Mouse (Mus musculus): Measurements from ENCODE around the gene Mpp2. TPM values are rescaled to one million over a fixed set of nuclear protein-coding genes. Genes with fewer than 3 reads are reported as not detected.

The Mpp2 gene
- polyA plus RNA-seq, 1 experiment from 2014 or later = 26.5 TPM

DNA sequence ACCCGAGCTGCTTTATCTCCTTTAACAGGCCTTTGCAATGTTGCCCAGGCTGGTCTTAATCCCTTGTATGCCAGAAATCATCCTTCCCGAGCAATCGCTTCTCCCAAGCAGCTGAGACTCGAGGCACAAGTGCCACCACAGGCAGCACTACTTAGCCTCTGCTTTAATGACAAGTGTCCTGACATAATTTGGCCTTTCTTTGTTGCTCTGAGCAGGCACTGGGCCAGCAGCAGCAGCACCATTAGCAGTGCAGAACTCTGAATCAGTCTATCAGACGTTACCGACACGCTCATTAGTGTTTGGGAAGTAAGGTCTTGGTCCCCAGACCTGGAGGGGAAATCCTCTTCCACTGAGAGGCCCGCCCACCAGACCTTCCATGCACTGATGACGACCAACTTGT is 68.6 kb downstream of the Mpp2 start:
- no peaks in the 10 kb centered on the region for H3K9me3 ChIP-seq
- no peak overlapping the region for H3K9ac ChIP-seq
- H3K4me2 ChIP-seq = no peak overlapping the region
- H3K27me3 ChIP-seq = no peaks in the 10 kb centered on the region
- no peak overlapping the region for H3K4me3 ChIP-seq
- peaks cover 33% of the 10 kb centered on the region for H3K4me1 ChIP-seq (replicated peaks)
- no peak for ATAC-seq (ENCODE audit: low read depth)
- WGBS = 64% methylated on average over 9 of the region's 9 CpGs
- peaks cover 66% of the 10 kb centered on the region for H3K36me3 ChIP-seq
- no peak overlapping the region for H3K27ac ChIP-seq (replicated peaks)

DNA sequence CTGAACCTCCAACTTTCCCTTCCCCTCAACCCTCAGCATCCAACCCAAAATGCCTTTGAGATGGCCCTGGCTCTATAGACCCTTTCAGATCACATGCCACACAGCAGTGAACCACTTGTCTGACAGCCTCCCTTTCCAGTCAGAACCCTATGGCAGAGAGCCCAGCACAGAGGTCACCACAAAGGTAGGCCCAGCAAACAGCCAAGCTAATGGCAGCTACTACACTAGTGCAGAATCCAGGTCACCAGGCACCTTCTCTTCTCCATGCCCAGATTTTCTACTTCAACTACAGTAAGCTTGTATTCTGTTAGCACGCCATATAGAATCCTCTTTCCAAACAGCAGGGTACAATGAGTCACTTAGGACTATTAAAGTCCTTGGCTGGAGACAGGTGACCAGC is 72.2 kb downstream of the Mpp2 start:
- no peak for ATAC-seq (ENCODE audit: low read depth)
- Histone ChIP-seq H3K4me3 (no peak overlapping the region), H3K36me3 (peaks cover 76% of the 10 kb centered on the region), H3K9ac (no peak overlapping the region), H3K4me1 (replicated peaks) (peaks cover 16% of the 10 kb centered on the region), H3K27ac (replicated peaks) (no peak overlapping the region), H3K4me2 (no peak overlapping the region), H3K9me3 (no peaks in the 10 kb centered on the region), H3K27me3 (no peaks in the 10 kb centered on the region)
- 97% methylated on average over 1 of the region's 1 CpGs for WGBS

DNA sequence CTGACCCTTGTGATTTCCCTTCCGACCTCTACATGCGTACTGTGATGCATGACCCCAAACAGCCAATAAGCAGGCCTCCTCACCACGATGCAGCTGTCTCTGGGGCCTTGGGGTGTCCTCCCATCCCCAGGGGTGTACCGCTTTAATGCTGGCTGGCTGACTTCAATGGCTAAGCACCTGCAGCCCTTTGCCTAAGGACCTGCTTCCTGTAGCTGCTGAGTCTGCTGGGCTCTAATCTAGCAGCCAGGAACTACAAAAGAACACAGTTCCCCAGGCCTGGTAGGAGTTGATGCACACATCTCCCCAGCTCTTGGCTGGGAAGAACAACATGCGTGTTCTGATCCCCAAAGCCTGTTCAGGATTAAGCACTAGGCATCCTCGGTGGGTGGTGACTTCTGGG is 72.8 kb downstream of the Mpp2 start:
- Histone ChIP-seq H3K27ac (replicated peaks) (no peak overlapping the region), H3K4me2 (no peak overlapping the region), H3K4me1 (replicated peaks) (peaks cover 22% of the 10 kb centered on the region), H3K4me3 (no peak overlapping the region), H3K36me3 (peaks cover 83% of the 10 kb centered on the region), H3K9me3 (no peaks in the 10 kb centered on the region), H3K27me3 (no peaks in the 10 kb centered on the region), H3K9ac (no peak overlapping the region)
- 54% methylated on average over 6 of the region's 6 CpGs for WGBS
- no peak for ATAC-seq (ENCODE audit: low read depth)

DNA sequence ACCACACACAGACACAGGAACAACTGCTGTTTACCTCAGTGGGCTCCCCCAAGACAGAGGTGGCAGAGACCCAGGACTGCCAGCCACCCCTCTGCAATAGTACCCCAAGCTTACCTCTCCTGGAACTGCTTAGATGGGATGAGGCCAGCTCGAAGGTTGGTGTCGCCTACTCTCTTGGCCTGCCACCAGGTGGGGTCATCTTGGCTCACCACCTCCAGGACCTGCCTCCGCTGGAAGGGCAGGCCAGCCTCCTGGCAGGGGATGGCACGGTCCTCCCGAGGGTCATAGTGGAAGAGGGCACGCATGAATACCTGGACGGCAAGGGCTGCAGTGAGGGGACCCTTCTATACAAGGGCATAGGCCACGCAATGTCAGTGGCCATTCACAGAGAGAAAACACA is 75.1 kb downstream of the Mpp2 start:
- no peak for ATAC-seq (ENCODE audit: low read depth)
- H3K9me3 ChIP-seq = no peaks in the 10 kb centered on the region
- 85% methylated on average over 8 of the region's 8 CpGs for WGBS
- H3K27ac ChIP-seq (replicated peaks) = no peak overlapping the region
- H3K27me3 ChIP-seq = no peaks in the 10 kb centered on the region
- H3K4me3 ChIP-seq = no peak overlapping the region
- H3K4me1 ChIP-seq (replicated peaks) = peaks cover 34% of the 10 kb centered on the region
- H3K36me3 ChIP-seq = peaks cover 91% of the 10 kb centered on the region
- H3K9ac ChIP-seq = no peak overlapping the region
- no peak overlapping the region for H3K4me2 ChIP-seq

DNA sequence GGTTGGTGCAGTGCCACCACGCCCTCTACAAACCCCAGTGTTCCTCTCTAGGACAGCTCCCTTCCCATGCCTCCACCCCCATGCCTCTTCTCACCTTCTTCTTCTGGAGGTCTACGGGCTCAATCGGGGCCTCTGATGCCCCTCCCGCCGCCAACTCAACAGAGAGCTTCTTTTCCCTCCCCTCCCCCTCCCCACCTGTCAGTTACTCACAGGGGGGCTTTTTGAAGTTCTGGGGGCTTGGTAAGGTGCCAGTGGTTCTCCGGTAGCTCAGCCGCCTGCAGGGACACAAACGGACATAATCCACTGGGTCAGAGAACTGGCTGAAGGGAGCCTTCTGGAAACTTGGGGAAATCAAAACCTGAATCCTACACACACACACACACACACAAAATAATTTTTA is 76.8 kb downstream of the Mpp2 start:
- Histone ChIP-seq H3K9ac (no peak overlapping the region), H3K9me3 (no peaks in the 10 kb centered on the region), H3K36me3 (peaks cover 90% of the 10 kb centered on the region), H3K4me2 (no peak overlapping the region), H3K27me3 (no peaks in the 10 kb centered on the region), H3K4me1 (replicated peaks) (peaks cover 34% of the 10 kb centered on the region), H3K4me3 (no peak overlapping the region), H3K27ac (replicated peaks) (no peak overlapping the region)
- no peak for ATAC-seq (ENCODE audit: low read depth)
- 86% methylated on average over 8 of the region's 8 CpGs for WGBS

DNA sequence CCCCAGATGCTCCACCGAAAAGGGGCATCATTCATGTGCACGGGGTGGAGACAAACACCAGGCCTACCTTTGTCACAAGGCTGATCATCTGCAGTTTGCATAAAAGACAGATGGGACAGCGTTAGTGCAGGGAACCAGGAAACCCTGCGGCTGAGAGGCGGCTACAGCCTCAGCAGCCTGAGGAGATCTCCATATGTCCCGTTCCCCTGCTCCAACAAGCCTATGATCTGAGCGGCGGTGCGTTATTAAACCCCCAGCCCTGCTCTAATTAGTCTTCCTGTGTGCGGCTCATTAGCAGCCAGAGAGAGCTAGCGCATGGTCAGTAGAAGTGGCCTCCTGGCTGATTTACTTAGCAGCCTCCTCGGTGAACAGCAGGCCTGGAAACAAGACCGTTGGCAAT is 78.2 kb downstream of the Mpp2 start:
- Histone ChIP-seq H3K4me3 (no peak overlapping the region), H3K27ac (replicated peaks) (peak overlapping the region; percentile 86), H3K4me2 (no peak overlapping the region), H3K36me3 (peaks cover 94% of the 10 kb centered on the region), H3K9me3 (no peaks in the 10 kb centered on the region), H3K4me1 (replicated peaks) (peaks cover 20% of the 10 kb centered on the region), H3K27me3 (no peaks in the 10 kb centered on the region), H3K9ac (0 out of 2 replicates have a peak overlapping the region, but pooled peaks have one; percentile 34)
- 35% methylated on average over 13 of the region's 13 CpGs for WGBS
- ATAC-seq (ENCODE audit: low read depth) = peak; percentile 68

DNA sequence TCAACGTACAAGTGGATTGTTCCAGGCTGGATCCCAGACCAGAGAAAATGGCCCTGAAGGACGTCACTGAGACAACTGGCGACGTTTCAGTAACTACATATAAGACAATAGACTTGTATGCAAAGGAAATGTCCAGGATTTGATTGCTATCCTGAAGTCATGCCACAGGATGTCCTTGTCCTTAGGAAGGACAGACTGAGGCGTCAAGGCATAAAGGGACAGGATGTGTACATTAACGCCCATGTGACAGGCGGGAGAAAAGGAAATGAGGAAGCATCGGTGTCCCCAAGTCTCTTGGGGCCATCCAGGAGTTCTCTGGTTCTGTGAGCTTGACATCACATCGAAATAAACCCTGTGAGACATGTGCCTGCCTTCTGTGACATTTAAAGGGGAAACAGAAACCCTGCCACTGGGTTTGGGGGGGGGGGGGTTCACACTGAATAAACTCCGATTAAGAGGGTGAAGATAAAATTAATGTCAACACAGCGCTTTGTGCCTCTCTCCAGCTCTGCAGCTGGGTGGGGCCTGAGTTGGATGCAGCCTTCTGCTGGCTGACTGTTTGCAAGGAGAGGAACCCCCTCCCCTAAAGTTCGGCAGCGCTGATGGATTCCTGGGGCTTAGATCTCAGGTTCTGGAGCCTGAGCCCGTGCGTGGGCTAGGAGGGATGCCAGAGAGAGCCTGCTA is 79.2 kb downstream of the Mpp2 start:
- Histone ChIP-seq H3K27ac (replicated peaks) (peak overlapping the region; percentile 86), H3K4me1 (replicated peaks) (peaks cover 18% of the 10 kb centered on the region), H3K27me3 (no peaks in the 10 kb centered on the region), H3K9ac (no peak overlapping the region), H3K4me2 (no peak overlapping the region), H3K4me3 (no peak overlapping the region), H3K9me3 (no peaks in the 10 kb centered on the region), H3K36me3 (peaks cover 95% of the 10 kb centered on the region)
- 85% methylated on average over 15 of the region's 15 CpGs for WGBS
- ATAC-seq (ENCODE audit: low read depth) = no peak

DNA sequence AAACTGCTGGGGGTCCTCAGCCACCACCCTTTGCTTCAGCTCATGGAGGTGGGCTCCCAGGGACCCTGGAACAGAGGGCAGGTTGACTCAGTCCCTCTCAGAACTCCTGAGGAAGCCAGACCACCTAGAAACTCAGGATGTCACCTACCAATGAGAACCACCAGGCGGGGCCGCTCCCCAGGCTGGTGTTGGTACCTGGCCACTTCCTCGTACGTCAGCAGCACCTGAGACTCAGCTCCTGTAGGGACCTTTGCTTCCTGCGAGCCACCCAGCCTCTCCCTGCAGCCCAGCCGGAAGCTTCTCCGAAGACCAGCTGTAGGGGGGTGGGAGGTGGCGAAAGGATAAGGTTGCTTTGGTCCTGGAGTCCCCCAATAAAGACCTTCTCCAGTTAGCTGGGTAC is 79.9 kb downstream of the Mpp2 start:
- Histone ChIP-seq H3K4me2 (no peak overlapping the region), H3K27ac (replicated peaks) (no peak overlapping the region), H3K9ac (no peak overlapping the region), H3K27me3 (no peaks in the 10 kb centered on the region), H3K4me3 (no peak overlapping the region), H3K9me3 (no peaks in the 10 kb centered on the region), H3K36me3 (peaks cover 97% of the 10 kb centered on the region), H3K4me1 (replicated peaks) (peaks cover 18% of the 10 kb centered on the region)
- no peak for ATAC-seq (ENCODE audit: low read depth)
- 90% methylated on average over 8 of the region's 8 CpGs for WGBS

Other genes with a start within 250 kb of the Mpp2 start
- 1.4 and 2.5 TPM in 2 replicates for gene Meox1, start 194.1 kb downstream of the Mpp2 start, polyA plus RNA-seq (2015; fragmentation: Nextera tagmentation; extraction: Ambion mirVana)
- 0.08 and 0.14 TPM in 2 replicates for gene Sost, start 121.5 kb downstream of the Mpp2 start, polyA plus RNA-seq (2015; fragmentation: Nextera tagmentation; extraction: Ambion mirVana)
- not detected in 2 replicates for gene Cfap97d1, start 104.2 kb downstream of the Mpp2 start, polyA plus RNA-seq (2015; fragmentation: Nextera tagmentation; extraction: Ambion mirVana)
- 19.7 and 20.2 TPM in 2 replicates for gene Dusp3, start 101.5 kb downstream of the Mpp2 start, polyA plus RNA-seq (2015; fragmentation: Nextera tagmentation; extraction: Ambion mirVana)
- 44.4 and 49.6 TPM in 2 replicates for gene Mpp3, start 60.1 kb downstream of the Mpp2 start, polyA plus RNA-seq (2015; fragmentation: Nextera tagmentation; extraction: Ambion mirVana)
- 0.45 and 0.65 TPM in 2 replicates for gene Cd300lg, start 47.0 kb downstream of the Mpp2 start, polyA plus RNA-seq (2015; fragmentation: Nextera tagmentation; extraction: Ambion mirVana)
- not detected in 2 replicates for gene Ppy, start 12.8 kb upstream of the Mpp2 start, polyA plus RNA-seq (2015; fragmentation: Nextera tagmentation; extraction: Ambion mirVana)
- gene Pyy, start 19.3 kb upstream of the Mpp2 start, polyA plus RNA-seq (2015; fragmentation: Nextera tagmentation; extraction: Ambion mirVana) = not detected in 2 replicates
- gene Nags, start 57.0 kb upstream of the Mpp2 start, polyA plus RNA-seq (2015; fragmentation: Nextera tagmentation; extraction: Ambion mirVana) = not detected in 2 replicates
- 32.4 and 40.4 TPM in 2 replicates for gene Tmem101, start 67.9 kb upstream of the Mpp2 start, polyA plus RNA-seq (2015; fragmentation: Nextera tagmentation; extraction: Ambion mirVana)
- gene Lsm12, start 96.8 kb upstream of the Mpp2 start, polyA plus RNA-seq (2015; fragmentation: Nextera tagmentation; extraction: Ambion mirVana) = 112 and 116 TPM in 2 replicates
- 29.1 and 31.6 TPM in 2 replicates for gene G6pc3, start 101.1 kb upstream of the Mpp2 start, polyA plus RNA-seq (2015; fragmentation: Nextera tagmentation; extraction: Ambion mirVana)
- gene Hdac5, start 141.7 kb upstream of the Mpp2 start, polyA plus RNA-seq (2015; fragmentation: Nextera tagmentation; extraction: Ambion mirVana) = 84.4 and 88.7 TPM in 2 replicates
- gene BC030867, start 160.4 kb upstream of the Mpp2 start, polyA plus RNA-seq (2015; fragmentation: Nextera tagmentation; extraction: Ambion mirVana) = 1.9 and 3.7 TPM in 2 replicates
- gene Asb16, start 180.2 kb upstream of the Mpp2 start, polyA plus RNA-seq (2015; fragmentation: Nextera tagmentation; extraction: Ambion mirVana) = not detected in 2 replicates
- gene Tmub2, start 196.4 kb upstream of the Mpp2 start, polyA plus RNA-seq (2015; fragmentation: Nextera tagmentation; extraction: Ambion mirVana) = 79.6 and 81.4 TPM in 2 replicates
- 26.7 and 30.6 TPM in 2 replicates for gene Atxn7l3, start 208.1 kb upstream of the Mpp2 start, polyA plus RNA-seq (2015; fragmentation: Nextera tagmentation; extraction: Ambion mirVana)
- 78.2 and 83.9 TPM in 2 replicates for gene Ubtf, start 231.2 kb upstream of the Mpp2 start, polyA plus RNA-seq (2015; fragmentation: Nextera tagmentation; extraction: Ambion mirVana)